Mouse (Mus musculus) limb, embryonic 10.5 days (tissue): ENCODE results near the gene Aif1. TPM values are rescaled to one million over a fixed set of nuclear protein-coding genes. Genes with fewer than 3 reads are reported as not detected.
"Not testable (repeated sequence)": the region's sequence is repeated elsewhere in the genome, so short reads cannot be mapped to it uniquely, and the experiment has no call there.

Experiments used
- DNase-seq: peaks from one replicate; pipeline ENCODE4 v3.0.0-alpha.2; 2017; ENCODE audit warnings: low spot score
- H3K27ac ChIP-seq: fragments of 300-500 bp; sonication (generic); 2 replicates; pipeline ENCODE4 v1.5.1; 2016; ENCODE audit warnings: mild to moderate bottlenecking
- H3K27me3 ChIP-seq: fragments of 300-500 bp; sonication (generic); 2 replicates; pipeline ENCODE4 v1.6.1; 2016; ENCODE audit warnings: low read depth, mild to moderate bottlenecking; ENCODE audit not compliant: poor library complexity, severe bottlenecking
- H3K36me3 ChIP-seq: fragments of 300-500 bp; sonication (generic); 2 replicates; pipeline ENCODE4 v1.6.1; 2016; ENCODE audit warnings: mild to moderate bottlenecking, moderate library complexity
- H3K4me1 ChIP-seq: fragments of 300-500 bp; sonication (generic); 2 replicates; pipeline ENCODE4 v1.6.1; 2016
- H3K4me3 ChIP-seq: fragments of 300-500 bp; sonication (generic); 2 replicates; pipeline ENCODE4 v1.5.1; 2016; ENCODE audit warnings: mild to moderate bottlenecking, moderate library complexity
- H3K9me3 ChIP-seq: fragments of 300-500 bp; sonication (generic); replicated peaks from 2 replicates; pipeline ENCODE4 v1.6.1; 2016; ENCODE audit warnings: mild to moderate bottlenecking
- WGBS: fragments of 180-500 bp; shearing (Covaris S2); methylation state at CpG from one replicate; pipeline ENCODE4 v1.1.7; 2016; 5-methylcytosine and 5-hydroxymethylcytosine counted together
- microRNA-seq: library from miRNA; unstranded; fragments of <30 nt; microRNA quantifications from one replicate; pipeline ENCODE4, GENCODE M21; 2017
- polyA plus RNA-seq: library from polyadenylated mRNA; unstranded; fragments of >200 nt; fragmentation: Nextera tagmentation; extraction: Ambion mirVana; gene quantifications from 2 replicates; pipeline ENCODE4 v1.2.1, GENCODE M21; 2016

Gene Aif1
- polyA plus RNA-seq, 1 experiment from 2014 or later: 1.8 TPM

DNA sequence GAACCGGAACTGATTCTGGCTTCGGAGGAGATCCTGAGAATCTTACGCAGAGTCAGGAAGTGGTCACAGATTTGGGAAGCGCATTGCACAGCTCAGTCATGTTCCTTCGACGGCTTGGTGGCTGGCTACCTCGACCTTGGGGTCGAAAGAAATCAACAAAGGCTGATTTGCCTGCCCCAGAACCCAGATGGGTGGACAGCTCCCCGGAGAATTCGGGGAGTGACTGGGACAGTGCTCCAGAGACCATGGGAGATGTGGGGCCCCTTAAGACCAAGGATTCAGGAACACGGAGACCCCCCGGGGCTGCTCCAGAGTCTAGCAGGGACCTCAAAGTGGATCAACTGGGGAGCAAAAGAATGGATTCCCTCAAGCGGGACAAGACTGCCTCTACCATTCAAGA lies 48.9 kb downstream of the Aif1 start:
- H3K36me3 ChIP-seq: peaks cover 44% of the 10 kb centered on the region
- peaks cover 41% of the 10 kb centered on the region for H3K4me1 ChIP-seq
- H3K4me3 ChIP-seq: peak overlapping the region; percentile 64
- H3K9me3 ChIP-seq: no peaks in the 10 kb centered on the region
- no peak for DNase-seq
- peak overlapping the region; percentile 89 for H3K27ac ChIP-seq
- H3K27me3 ChIP-seq: no peaks in the 10 kb centered on the region
- WGBS: 75% methylated on average over 13 of the region's 13 CpGs

DNA sequence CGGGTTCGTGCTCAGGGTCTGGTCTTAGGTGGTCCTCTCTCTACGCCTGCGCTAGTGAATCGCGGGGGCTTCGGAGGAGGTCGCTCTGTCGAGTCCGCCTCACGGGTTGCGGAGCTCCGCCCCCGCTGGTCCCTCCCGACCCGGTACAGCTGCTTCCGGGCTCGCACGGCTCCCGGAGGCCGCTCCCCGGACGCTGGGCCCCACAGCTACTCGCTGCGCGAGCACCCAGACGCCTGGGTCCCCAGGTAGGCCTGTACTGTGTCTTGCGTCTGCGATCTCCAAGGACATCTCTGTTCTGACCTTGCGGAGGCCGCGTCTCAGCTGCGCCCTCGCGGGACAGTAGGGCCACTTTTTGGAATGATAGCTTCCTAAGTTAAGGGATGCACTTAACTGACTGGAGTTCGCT lies 49.7 kb downstream of the Aif1 start, which contains the start of gene D17H6S53E:
D17H6S53E (plus strand) TSS at position 168 of the 406 bp plus-strand sequence.
- H3K4me3 ChIP-seq: peak within 1 kb of the TSS; percentile 64
- H3K27ac ChIP-seq: peak within 1 kb of the TSS; percentile 89
- DNase-seq: peak; percentile 83
- H3K9me3 ChIP-seq: no peaks in the 10 kb centered on the region
- WGBS: under 1% methylated on average over 36 of the region's 36 CpGs
- peaks cover 44% of the 10 kb centered on the region for H3K36me3 ChIP-seq
- no peaks in the 10 kb centered on the region for H3K27me3 ChIP-seq
- peaks cover 44% of the 10 kb centered on the region for H3K4me1 ChIP-seq

DNA sequence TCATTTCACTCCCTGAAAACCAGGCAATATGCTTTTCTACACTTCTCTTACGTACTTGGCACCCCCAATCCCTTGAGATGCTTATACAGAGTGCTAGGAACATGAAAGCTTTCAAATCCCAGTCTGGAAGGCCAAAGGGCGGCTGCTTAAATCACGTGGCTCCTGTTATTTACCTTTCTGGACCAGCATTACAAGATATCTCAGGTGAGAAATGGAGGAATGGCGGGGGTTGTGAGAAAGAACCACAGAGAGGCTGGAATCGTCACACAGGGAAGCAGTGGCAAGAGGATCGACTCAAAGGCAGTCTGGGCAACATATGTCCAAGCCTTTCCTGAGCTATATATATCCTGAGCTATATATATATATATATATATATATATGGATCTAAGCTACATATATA lies 50.3 kb downstream of the Aif1 start:
- no peaks in the 10 kb centered on the region for H3K9me3 ChIP-seq
- H3K36me3 ChIP-seq: peaks cover 41% of the 10 kb centered on the region
- DNase-seq: no peak
- peaks cover 45% of the 10 kb centered on the region for H3K4me1 ChIP-seq
- no peaks in the 10 kb centered on the region for H3K27me3 ChIP-seq
- 0 out of 2 replicates have a peak overlapping the region, but pooled peaks have one; percentile 54 for H3K27ac ChIP-seq
- 37% methylated on average over 6 of the region's 6 CpGs for WGBS
- peak overlapping the region; percentile 64 for H3K4me3 ChIP-seq

DNA sequence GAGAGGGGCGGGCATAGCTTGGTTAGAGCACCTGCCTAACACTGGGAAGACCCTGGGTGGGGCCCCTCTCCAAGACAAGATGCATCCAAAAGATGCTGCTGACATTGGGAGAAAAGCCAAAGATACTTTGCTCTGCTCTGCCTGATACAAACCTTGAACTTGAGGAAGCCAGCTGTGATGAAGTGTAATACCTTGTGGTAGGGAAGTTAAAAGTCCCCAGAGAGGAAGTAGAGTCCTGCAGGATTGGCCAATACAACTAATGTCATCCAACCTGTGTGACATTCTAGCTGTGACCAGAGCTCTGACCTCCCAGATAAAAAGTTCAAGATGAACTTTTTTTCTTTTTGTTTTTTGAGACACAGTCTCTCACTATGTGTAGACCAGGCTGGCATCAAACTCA lies 50.8 kb downstream of the Aif1 start:
- Histone ChIP-seq H3K4me1 (peaks cover 50% of the 10 kb centered on the region), H3K9me3 (no peaks in the 10 kb centered on the region), H3K27me3 (no peaks in the 10 kb centered on the region), H3K36me3 (peaks cover 39% of the 10 kb centered on the region), H3K27ac (no peak overlapping the region), H3K4me3 (0 out of 2 replicates have a peak overlapping the region, but pooled peaks have one; percentile 1)
- no peak for DNase-seq
- 93% methylated on average over 1 of the region's 1 CpGs for WGBS

DNA sequence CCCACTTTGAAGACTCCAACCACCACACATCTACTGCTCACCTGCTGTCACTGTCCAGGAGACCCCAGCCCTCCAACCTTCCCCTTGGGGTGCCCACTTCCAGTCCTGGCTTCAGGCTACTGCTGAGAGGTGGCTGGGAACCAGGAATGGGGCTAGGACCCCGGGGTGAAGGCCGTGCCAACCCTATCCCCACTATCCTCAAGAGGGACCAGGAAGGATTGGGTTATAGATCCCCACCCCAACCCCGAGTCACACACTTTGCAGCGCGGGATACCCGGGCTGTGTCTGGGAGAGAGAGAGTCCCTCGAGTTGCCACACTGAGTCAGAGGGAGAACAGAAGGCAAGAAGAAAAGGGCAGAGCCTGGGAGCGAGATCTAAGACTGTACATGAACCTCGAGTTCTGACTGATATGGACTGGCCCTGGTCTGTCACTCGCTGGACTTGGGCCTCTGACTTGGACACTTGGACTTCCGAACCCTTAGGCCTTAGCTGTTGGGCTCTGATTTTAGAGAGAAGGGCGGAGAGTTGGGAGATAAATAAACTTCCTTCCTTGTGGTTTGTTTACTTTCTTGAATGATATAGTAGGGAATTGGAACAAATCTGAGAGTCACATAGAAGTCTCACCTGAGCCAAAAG lies 51.5 kb downstream of the Aif1 start:
- 92% methylated on average over 12 of the region's 12 CpGs for WGBS
- not testable (repeated sequence) for H3K27ac ChIP-seq, DNase-seq, H3K27me3 ChIP-seq, H3K9me3 ChIP-seq
- Histone ChIP-seq H3K36me3 (peaks cover 45% of the 10 kb centered on the region), H3K4me1 (peaks cover 57% of the 10 kb centered on the region), H3K4me3 (0 out of 2 replicates have a peak overlapping the region, but pooled peaks have one; percentile 1)

DNA sequence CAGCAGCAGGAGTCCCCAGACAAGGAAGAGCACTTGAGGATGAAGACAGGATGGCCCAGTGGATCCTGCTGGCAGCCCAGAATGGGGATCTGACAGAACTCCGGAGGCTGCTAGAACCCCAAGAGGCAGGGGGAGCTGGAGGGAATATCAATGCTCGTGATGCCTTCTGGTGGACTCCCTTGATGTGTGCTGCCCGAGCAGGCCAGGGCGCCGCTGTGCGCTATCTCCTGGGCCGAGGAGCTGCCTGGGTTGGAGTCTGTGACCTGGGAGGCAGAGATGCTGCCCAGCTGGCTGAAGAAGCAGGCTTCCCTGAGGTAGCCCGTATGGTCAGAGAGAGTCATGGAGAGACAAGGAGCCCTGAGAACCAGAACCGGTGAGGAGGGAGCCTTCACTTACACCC lies 52.6 kb downstream of the Aif1 start:
- H3K4me3 ChIP-seq, DNase-seq, H3K27me3 ChIP-seq, H3K9me3 ChIP-seq, H3K27ac ChIP-seq: not testable (repeated sequence)
- 92% methylated on average over 9 of the region's 9 CpGs for WGBS
- peaks cover 49% of the 10 kb centered on the region for H3K4me1 ChIP-seq
- peaks cover 48% of the 10 kb centered on the region for H3K36me3 ChIP-seq

DNA sequence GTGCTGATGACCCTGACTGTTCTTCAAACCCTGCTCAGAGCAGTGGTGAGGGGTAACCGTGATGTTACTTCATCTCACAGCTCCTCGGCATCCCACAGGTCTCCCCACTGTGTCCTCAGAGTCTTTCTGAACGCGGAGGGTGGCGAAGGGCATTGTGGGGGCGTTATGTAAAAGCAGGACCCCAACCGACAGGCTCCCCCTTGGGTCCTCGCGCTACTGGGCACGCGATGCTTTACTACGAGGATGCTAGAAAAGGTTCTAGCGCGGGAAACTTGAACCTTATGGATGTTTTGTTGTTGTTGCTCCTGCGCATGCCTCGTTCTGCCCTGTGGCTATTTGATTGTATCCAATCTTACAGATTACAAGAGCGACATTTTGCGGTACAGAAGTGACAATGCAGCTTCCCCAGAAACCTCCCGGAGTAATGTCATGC lies 54.0 kb downstream of the Aif1 start, which contains the start of gene Csnk2b:
Csnk2b (minus strand) TSS at position 183 of the 433 bp plus-strand sequence.
- peak within 1 kb of the TSS; percentile 90 for H3K27ac ChIP-seq
- 1% methylated on average over 19 of the region's 19 CpGs for whole genome bisulfite sequencing
- H3K4me3 ChIP-seq: peak within 1 kb of the TSS; percentile 89
- peaks cover 38% of the 10 kb centered on the region for H3K4me1 ChIP-seq
- peaks cover 51% of the 10 kb centered on the region for H3K36me3 ChIP-seq
- DNase-seq: peak; percentile 70
- no peaks in the 10 kb centered on the region for H3K27me3 ChIP-seq
- H3K9me3 ChIP-seq: no peaks in the 10 kb centered on the region

DNA sequence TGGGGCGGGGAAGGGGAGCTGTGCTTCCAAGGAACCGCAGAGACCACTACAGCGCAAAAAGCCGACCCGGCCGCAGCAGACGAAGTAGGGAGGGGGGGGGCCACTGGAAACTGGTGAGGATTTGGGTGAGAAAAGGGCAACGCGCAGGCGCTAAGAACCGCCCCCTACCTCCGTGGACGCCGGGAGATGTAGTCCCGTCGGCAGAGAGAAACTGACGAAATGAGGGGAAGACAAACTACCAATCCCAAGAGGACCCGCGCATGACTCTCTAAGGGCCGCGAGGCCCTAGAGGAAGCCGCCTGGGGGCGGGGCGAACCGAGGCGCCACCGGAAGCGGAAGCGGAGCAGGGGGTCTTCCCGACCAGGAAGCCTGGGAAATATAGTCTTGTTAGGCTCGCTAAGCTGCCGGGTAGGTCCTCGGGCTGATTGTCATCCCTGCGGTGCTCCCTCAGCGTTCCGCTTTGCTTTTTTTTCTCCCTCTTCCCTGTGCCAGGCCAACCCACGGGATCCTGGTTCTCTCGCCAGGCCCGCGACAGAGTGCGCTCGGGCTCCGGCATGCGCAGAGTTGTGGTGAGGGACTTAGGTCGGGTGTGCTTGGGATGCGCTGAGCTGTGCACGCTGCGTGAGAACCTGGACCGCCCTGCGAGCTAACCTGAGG lies 54.6 kb downstream of the Aif1 start, which contains the start of gene Gpank1:
Gpank1 (plus strand) TSS at position 313 of the 657 bp plus-strand sequence.
- Histone ChIP-seq H3K9me3 (no peaks in the 10 kb centered on the region), H3K4me1 (peaks cover 32% of the 10 kb centered on the region), H3K4me3 (peak within 1 kb of the TSS; percentile 89), H3K36me3 (peaks cover 55% of the 10 kb centered on the region), H3K27me3 (no peaks in the 10 kb centered on the region), H3K27ac (peak within 1 kb of the TSS; percentile 90)
- peak; percentile 98 for DNase-seq
- WGBS: under 1% methylated on average over 50 of the region's 50 CpGs

Small RNA genes within 50 kb of the gene (microRNA-seq; reads per million reads assigned to microRNA genes)
- gene Mir6973a: not detected
- not detected for gene Mir6974

Other genes with a start within 250 kb of the Aif1 start
- gene Neu1, start 244.8 kb downstream of the Aif1 start, polyA plus RNA-seq: 14.6 and 16.1 TPM in 2 replicates
- gene Hspa1b, start 216.8 kb downstream of the Aif1 start, polyA plus RNA-seq: 0.08 and 0.14 TPM in 2 replicates
- gene Gm20481, start 206.2 kb downstream of the Aif1 start, polyA plus RNA-seq: not detected in 2 replicates
- 1.1 and 1.4 TPM in 2 replicates for gene Hspa1a, start 203.9 kb downstream of the Aif1 start, polyA plus RNA-seq
- 0.58 and 0.85 TPM in 2 replicates for gene Hspa1l, start 203.4 kb downstream of the Aif1 start, polyA plus RNA-seq
- gene Lsm2, start 194.2 kb downstream of the Aif1 start, polyA plus RNA-seq: 320 and 365 TPM in 2 replicates
- 222 and 267 TPM in 2 replicates for gene Vars, start 175.1 kb downstream of the Aif1 start, polyA plus RNA-seq
- gene Vwa7, start 159.5 kb downstream of the Aif1 start, polyA plus RNA-seq: 0.15 and 0.23 TPM in 2 replicates
- gene Sapcd1, start 148.1 kb downstream of the Aif1 start, polyA plus RNA-seq: 1.2 and 1.4 TPM in 2 replicates
- gene Msh5, start 129.3 kb downstream of the Aif1 start, polyA plus RNA-seq: 5.2 and 5.4 TPM in 2 replicates
- 174 and 186 TPM in 2 replicates for gene Clic1, start 126.1 kb downstream of the Aif1 start, polyA plus RNA-seq
- 453 and 568 TPM in 2 replicates for gene Ddah2, start 117.0 kb downstream of the Aif1 start, polyA plus RNA-seq
- gene Ly6g6c, start 110.7 kb downstream of the Aif1 start, polyA plus RNA-seq: not detected in 2 replicates
- 0.36 and 0.46 TPM in 2 replicates for gene Mpig6b, start 109.9 kb downstream of the Aif1 start, polyA plus RNA-seq
- gene Ly6g6e, start 99.2 kb downstream of the Aif1 start, polyA plus RNA-seq: 0.81 and 0.95 TPM in 2 replicates
- gene Ly6g6d, start 98.0 kb downstream of the Aif1 start, polyA plus RNA-seq: 0.80 and 1.1 TPM in 2 replicates
- 0.56 and 0.66 TPM in 2 replicates for gene Ly6g6f, start 90.5 kb downstream of the Aif1 start, polyA plus RNA-seq
- 53.3 and 63.6 TPM in 2 replicates for gene Abhd16a, start 86.8 kb downstream of the Aif1 start, polyA plus RNA-seq
- not detected in 2 replicates for gene Ly6g5c, start 67.8 kb downstream of the Aif1 start, polyA plus RNA-seq
- gene Ly6g5b, start 60.6 kb downstream of the Aif1 start, polyA plus RNA-seq: 1.4 and 1.7 TPM in 2 replicates
- gene Gpank1, start 54.6 kb downstream of the Aif1 start, polyA plus RNA-seq: 33.9 and 35.8 TPM in 2 replicates
- 299 and 317 TPM in 2 replicates for gene Csnk2b, start 54.0 kb downstream of the Aif1 start, polyA plus RNA-seq
- gene D17H6S53E, start 49.7 kb downstream of the Aif1 start, polyA plus RNA-seq: 8.4 and 8.5 TPM in 2 replicates
- 0.39 and 0.56 TPM in 2 replicates for gene Apom, start 44.0 kb downstream of the Aif1 start, polyA plus RNA-seq
- 74.2 and 74.7 TPM in 2 replicates for gene Bag6, start 40.9 kb downstream of the Aif1 start, polyA plus RNA-seq
- 213 and 229 TPM in 2 replicates for gene Prrc2a, start 11.2 kb downstream of the Aif1 start, polyA plus RNA-seq
- gene Lst1, start 12.4 kb upstream of the Aif1 start, polyA plus RNA-seq: 1.6 and 2.0 TPM in 2 replicates
- 0.38 and 0.45 TPM in 2 replicates for gene Ltb, start 18.4 kb upstream of the Aif1 start, polyA plus RNA-seq
- gene Tnf, start 25.9 kb upstream of the Aif1 start, polyA plus RNA-seq: 0.14 TPM in 1 of 2 replicates, not detected in the other
- not detected in 2 replicates for gene Lta, start 29.3 kb upstream of the Aif1 start, polyA plus RNA-seq
- 0.30 and 0.33 TPM in 2 replicates for gene Gm16181, start 44.8 kb upstream of the Aif1 start, polyA plus RNA-seq
- gene Atp6v1g2, start 57.6 kb upstream of the Aif1 start, polyA plus RNA-seq: 4.5 and 5.2 TPM in 2 replicates
- gene Nfkbil1, start 59.7 kb upstream of the Aif1 start, polyA plus RNA-seq: 10.7 and 12.1 TPM in 2 replicates
- gene Ddx39b, start 65.7 kb upstream of the Aif1 start, polyA plus RNA-seq: 749 and 792 TPM in 2 replicates
- 21.4 and 23.1 TPM in 2 replicates for gene H2-D1, start 86.7 kb upstream of the Aif1 start, polyA plus RNA-seq
- not detected in 2 replicates for gene H2-Q1, start 144.3 kb upstream of the Aif1 start, polyA plus RNA-seq
- gene H2-Q2, start 166.2 kb upstream of the Aif1 start, polyA plus RNA-seq: 0.79 and 0.80 TPM in 2 replicates
- gene H2-Q4, start 203.5 kb upstream of the Aif1 start, polyA plus RNA-seq: 2.2 and 3.6 TPM in 2 replicates
- 2.6 and 3.8 TPM in 2 replicates for gene H2-Q6, start 248.8 kb upstream of the Aif1 start, polyA plus RNA-seq